Mouse (Mus musculus) effector memory CD4-positive, alpha-beta T cell, adult 5 months (primary cell): ENCODE results near the gene Arpc2. TPM values are rescaled to one million over a fixed set of nuclear protein-coding genes. Genes with fewer than 3 reads are reported as not detected.

ENCODE experiments used
- polyA plus RNA-seq: library from polyadenylated mRNA; unstranded; fragments of 100-300 nt; shearing (Covaris generic); gene quantifications from one replicate; pipeline ENCODE4 v1.2.1, GENCODE M21; 2017

The Arpc2 gene
- 943 TPM for polyA plus RNA-seq

DNA sequence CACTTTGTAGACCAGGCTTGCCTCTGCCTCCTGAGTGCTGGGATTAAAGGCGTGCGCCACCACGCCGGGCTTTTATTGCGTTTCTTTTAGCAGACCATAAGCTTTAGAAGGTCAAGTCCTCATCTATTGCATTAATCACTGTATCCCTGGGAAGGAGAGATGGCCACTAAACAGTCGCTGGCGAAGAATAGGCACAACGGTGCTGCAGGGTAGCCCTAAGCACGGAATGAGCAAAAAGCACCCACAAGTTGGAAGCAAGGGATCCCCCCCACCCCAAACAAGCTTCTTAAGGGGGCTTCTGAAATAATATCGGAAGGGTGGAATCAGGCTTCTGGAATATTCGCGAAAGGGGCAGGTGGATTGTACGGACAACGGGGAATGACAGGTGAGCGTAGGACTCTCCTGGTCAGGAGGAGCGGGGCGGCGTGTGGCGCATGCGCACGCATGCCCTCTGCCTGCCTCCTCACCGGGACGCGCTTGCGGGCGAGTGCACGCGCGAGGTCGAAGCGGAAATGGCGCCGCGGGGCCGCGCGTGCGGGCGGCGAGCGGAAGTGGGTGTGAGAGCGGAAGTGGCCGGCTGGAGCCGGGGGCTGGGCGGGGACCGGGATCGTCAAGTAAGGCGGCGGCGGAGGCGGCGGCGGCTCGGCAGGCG, at the start of gene Arpc2:
Arpc2 (plus strand) TSS at position 147 of the 652 bp plus-strand sequence.

GRCm38 (mm10) chr1:74194445-74194844, 41.4 kb upstream of the Arpc2 start, which contains the start of gene Cxcr1:
Gene Cxcr1, minus strand, starts transcription at chr1:74194631.

DNA sequence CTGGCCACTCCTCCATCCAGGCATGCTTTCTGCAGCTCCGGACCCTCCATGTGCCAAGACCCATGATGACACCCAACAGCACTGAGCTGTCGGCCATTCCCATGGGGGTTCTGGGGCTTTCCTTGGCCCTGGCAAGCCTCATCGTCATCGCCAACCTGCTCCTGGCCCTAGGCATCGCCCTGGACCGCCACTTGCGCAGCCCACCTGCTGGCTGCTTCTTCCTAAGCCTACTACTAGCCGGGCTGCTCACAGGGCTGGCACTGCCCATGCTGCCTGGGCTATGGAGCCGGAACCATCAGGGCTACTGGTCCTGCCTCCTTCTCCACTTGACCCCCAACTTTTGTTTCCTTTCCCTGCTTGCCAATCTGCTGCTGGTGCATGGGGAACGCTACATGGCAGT, 42.7 kb downstream of the Arpc2 start, which contains the start of gene Gpbar1:
Gpbar1 (plus strand) TSS at position 13 of the 400 bp plus-strand sequence.

DNA sequence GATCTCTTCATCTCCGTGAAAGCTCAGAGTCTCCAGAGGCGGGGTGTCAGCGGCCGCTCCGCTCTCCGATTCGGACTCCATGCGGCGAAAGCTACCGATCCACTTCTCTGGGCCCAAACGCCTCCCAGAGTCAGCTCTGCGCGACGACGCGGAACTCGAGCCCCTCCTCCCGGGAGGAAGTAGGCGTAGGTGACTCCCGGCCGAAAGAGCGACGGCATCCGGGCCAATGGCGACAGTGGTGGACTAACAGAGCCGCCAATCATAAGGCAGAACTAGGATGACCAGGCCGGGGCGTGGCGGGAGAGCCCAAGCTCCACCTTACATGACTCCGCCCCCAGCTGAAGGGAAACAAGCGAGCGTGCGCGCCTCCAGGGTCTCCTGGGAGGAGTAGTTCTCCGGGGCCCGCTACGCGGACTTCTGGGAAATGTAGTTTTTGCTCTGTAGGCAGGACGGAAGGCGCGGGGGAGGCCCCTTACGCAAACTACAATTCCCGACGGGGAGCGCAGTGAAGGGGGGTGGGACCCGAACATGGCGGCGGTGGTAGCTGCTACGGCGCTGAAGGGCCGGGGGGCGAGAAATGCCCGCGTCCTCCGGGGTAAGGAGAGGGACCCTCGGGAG, 48.8 kb downstream of the Arpc2 start, which contains the start of the genes Aamp and Pnkd:
Aamp (minus strand) TSS at position 196 of the 618 bp plus-strand sequence.
Pnkd (plus strand) TSS at position 388 of the 618 bp plus-strand sequence.

GRCm38 (mm10) chr1:74305522-74305921, 69.6 kb downstream of the Arpc2 start, which contains the start of gene Tmbim1:
Gene Tmbim1, minus strand, starts transcription at chr1:74305622.

Other genes with a start within 250 kb of the Arpc2 start
- gene Tns1, start 111.6 kb upstream of the Arpc2 start, polyA plus RNA-seq = 1.7 TPM
- gene Rufy4, start 110.5 kb upstream of the Arpc2 start, polyA plus RNA-seq = not detected
- gene Cxcr2, start 82.1 kb upstream of the Arpc2 start, polyA plus RNA-seq = not detected
- not detected for gene Cxcr1, start 41.5 kb upstream of the Arpc2 start, polyA plus RNA-seq
- 1.1 TPM for gene Gpbar1, start 42.5 kb downstream of the Arpc2 start, polyA plus RNA-seq
- 251 TPM for gene Aamp, start 48.7 kb downstream of the Arpc2 start, polyA plus RNA-seq
- 34.5 TPM for gene Pnkd, start 48.8 kb downstream of the Arpc2 start, polyA plus RNA-seq
- gene Tmbim1, start 69.5 kb downstream of the Arpc2 start, polyA plus RNA-seq = 3.3 TPM
- gene Catip, start 126.0 kb downstream of the Arpc2 start, polyA plus RNA-seq = not detected
- gene Slc11a1, start 139.1 kb downstream of the Arpc2 start, polyA plus RNA-seq = not detected
- gene Ctdsp1, start 155.4 kb downstream of the Arpc2 start, polyA plus RNA-seq = 4.7 TPM
- 0.11 TPM for gene Vil1, start 173.3 kb downstream of the Arpc2 start, polyA plus RNA-seq